Mouse (Mus musculus): ENCODE results near the gene Tagln. TPM values are rescaled to one million over a fixed set of nuclear protein-coding genes. Genes with fewer than 3 reads are reported as not detected.

Gene Tagln
- polyA plus RNA-seq, 1 experiment from 2014 or later, result 4.2 TPM

DNA sequence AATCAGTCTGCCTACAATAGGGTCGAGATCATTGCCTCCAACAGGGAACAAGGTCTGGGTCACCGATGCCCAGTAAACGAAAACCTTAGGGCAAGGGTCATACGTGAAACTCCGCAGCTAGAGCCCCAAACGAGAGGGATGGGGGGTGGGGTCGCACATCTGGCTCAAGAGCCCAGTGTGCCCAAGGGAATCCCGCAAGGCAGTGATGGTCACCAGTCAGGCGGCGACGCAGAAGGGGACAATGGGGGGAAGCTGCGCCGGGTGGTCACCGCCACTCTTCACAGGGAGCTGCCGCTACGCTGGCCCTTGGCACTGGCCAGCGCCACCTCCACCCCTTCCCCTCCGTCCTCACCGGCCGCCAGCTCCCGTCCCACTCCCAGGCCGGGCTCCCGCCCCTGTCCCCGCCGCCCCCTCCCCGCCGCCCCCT lies 30.0 kb downstream of the Tagln start:
- peaks cover 15% of the 10 kb centered on the region for H3K4me1 ChIP-seq (ENCODE audit: control insufficient read depth, insufficient read depth, low read length)
- peaks cover 42% of the 10 kb centered on the region for H3K36me3 ChIP-seq (ENCODE audit: control insufficient read depth, insufficient read depth, low read length)
- peak overlapping the region; percentile 88 for H3K27ac ChIP-seq (ENCODE audit: low read depth, low read length)
- no peaks in the 10 kb centered on the region for H3K9me3 ChIP-seq (replicated peaks; ENCODE audit: control insufficient read depth, low read length)
- 0% methylated on average over 17 of the region's 27 CpGs for WGBS
- ATAC-seq (peak; percentile 48), DNase-seq (ENCODE audit: low spot score) (peak; percentile 41)
- H3K4me2 ChIP-seq (ENCODE audit: low read length), result peak overlapping the region; percentile 69
- peak overlapping the region; percentile 91 for H3K4me3 ChIP-seq (ENCODE audit: low read depth, low read length)
- H3K27me3 ChIP-seq (replicated peaks; ENCODE audit: control insufficient read depth, insufficient read depth, low read length), result no peaks in the 10 kb centered on the region
- H3K9ac ChIP-seq (ENCODE audit: low read length), result peak overlapping the region; percentile 90

DNA sequence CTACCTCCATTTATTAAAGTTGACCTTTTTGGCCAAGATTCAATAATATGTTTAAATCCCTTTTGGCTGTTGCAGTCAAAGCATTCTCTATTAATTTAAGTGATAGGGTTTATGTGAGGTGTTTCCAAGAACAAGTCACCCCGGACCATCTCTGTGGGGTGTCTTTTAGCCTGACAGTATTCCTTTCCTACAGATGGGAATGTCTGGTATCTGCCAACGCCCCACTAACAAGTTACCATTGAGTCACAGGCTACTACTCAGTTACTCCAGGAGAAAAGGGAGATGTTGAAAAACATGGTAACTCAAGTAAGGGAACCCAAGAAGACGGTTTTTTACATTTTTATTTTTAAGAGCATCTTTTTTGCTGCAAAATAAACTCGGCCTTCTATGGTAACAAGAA lies 30.7 kb downstream of the Tagln start:
- Histone ChIP-seq H3K27ac (ENCODE audit: low read depth, low read length) (no peak overlapping the region), H3K36me3 (ENCODE audit: control insufficient read depth, insufficient read depth, low read length) (peaks cover 41% of the 10 kb centered on the region), H3K4me3 (ENCODE audit: low read depth, low read length) (peak overlapping the region; percentile 91), H3K4me2 (ENCODE audit: low read length) (peak overlapping the region; percentile 69), H3K9ac (ENCODE audit: low read length) (peak overlapping the region; percentile 90), H3K27me3 (replicated peaks; ENCODE audit: control insufficient read depth, insufficient read depth, low read length) (no peaks in the 10 kb centered on the region), H3K9me3 (replicated peaks; ENCODE audit: control insufficient read depth, low read length) (no peaks in the 10 kb centered on the region), H3K4me1 (ENCODE audit: control insufficient read depth, insufficient read depth, low read length) (peaks cover 15% of the 10 kb centered on the region)
- DNase-seq (ENCODE audit: low spot score) (no peak), ATAC-seq (no peak)
- 58% methylated on average over 4 of the region's 4 CpGs for WGBS

DNA sequence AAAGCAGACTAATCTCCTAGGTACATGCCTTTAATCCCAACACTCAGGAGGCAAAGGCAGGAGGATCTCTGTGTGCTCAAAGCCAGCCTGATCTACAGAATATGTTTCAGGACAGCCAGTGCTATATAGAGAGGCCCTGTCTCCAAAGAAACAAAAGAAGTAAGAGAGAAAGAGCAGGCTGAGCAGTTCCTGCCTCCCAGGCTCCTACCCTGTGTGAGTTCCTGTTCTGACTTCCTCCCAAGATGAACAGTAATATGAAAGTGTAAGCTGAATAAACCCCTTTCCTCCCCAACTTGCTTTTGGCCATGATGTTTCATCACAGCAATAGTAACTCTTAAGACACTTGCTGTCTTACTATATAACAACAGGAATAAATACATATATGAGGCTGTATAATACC lies 42.2 kb downstream of the Tagln start:
- Histone ChIP-seq H3K36me3 (ENCODE audit: control insufficient read depth, insufficient read depth, low read length) (peaks cover 97% of the 10 kb centered on the region), H3K27me3 (replicated peaks; ENCODE audit: control insufficient read depth, insufficient read depth, low read length) (no peaks in the 10 kb centered on the region), H3K27ac (ENCODE audit: low read depth, low read length) (no peak overlapping the region), H3K9ac (ENCODE audit: low read length) (no peak overlapping the region), H3K4me2 (ENCODE audit: low read length) (no peak overlapping the region), H3K4me1 (ENCODE audit: control insufficient read depth, insufficient read depth, low read length) (no peaks in the 10 kb centered on the region), H3K4me3 (ENCODE audit: low read depth, low read length) (no peak overlapping the region), H3K9me3 (replicated peaks; ENCODE audit: control insufficient read depth, low read length) (no peaks in the 10 kb centered on the region)
- ATAC-seq, result no peak
- no peak for DNase-seq (ENCODE audit: low spot score)

Small RNA genes lying within 50 kb of the gene (microRNA-seq; reads per million reads assigned to microRNA genes)
- not detected for gene Mir7087

Other genes with a start within 250 kb of the Tagln start
- 7.7 and 8.9 TPM in 2 replicates for gene Cep164, start 107.4 kb downstream of the Tagln start, polyA plus RNA-seq (2014; fragmentation: Nextera tagmentation; extraction: Ambion mirVana)
- gene Bace1, start 97.5 kb downstream of the Tagln start, polyA plus RNA-seq (2014; fragmentation: Nextera tagmentation; extraction: Ambion mirVana), result 26.7 and 35.9 TPM in 2 replicates
- 13.6 and 16.2 TPM in 2 replicates for gene Pcsk7, start 29.6 kb downstream of the Tagln start, polyA plus RNA-seq (2014; fragmentation: Nextera tagmentation; extraction: Ambion mirVana)
- gene Rnf214, start 29.1 kb downstream of the Tagln start, polyA plus RNA-seq (2014; fragmentation: Nextera tagmentation; extraction: Ambion mirVana), result 70.2 and 91.1 TPM in 2 replicates
- gene Sidt2, start 19.2 kb upstream of the Tagln start, polyA plus RNA-seq (2014; fragmentation: Nextera tagmentation; extraction: Ambion mirVana), result 24.5 and 30.9 TPM in 2 replicates
- 314 and 359 TPM in 2 replicates for gene Pafah1b2, start 76.6 kb upstream of the Tagln start, polyA plus RNA-seq (2014; fragmentation: Nextera tagmentation; extraction: Ambion mirVana)
- gene Sik3, start 76.8 kb upstream of the Tagln start, polyA plus RNA-seq (2014; fragmentation: Nextera tagmentation; extraction: Ambion mirVana), result 5.0 and 5.7 TPM in 2 replicates